Mouse (Mus musculus) olfactory bulb, adult 2 months (tissue): Measurements from ENCODE around the gene Gzf1. TPM values are rescaled to one million over a fixed set of nuclear protein-coding genes. Genes with fewer than 3 reads are reported as not detected.

ENCODE experiments used
- H3K27ac ChIP-seq: fragments of 200-500 bp; 2 replicates; pipeline ENCODE4 v1.5.1; 2012; ENCODE audit warnings: low read depth, low read length; ENCODE audit not compliant: insufficient read depth
- H3K4me1 ChIP-seq: fragments of 200-500 bp; 2 replicates; pipeline ENCODE4 v1.6.1; 2012; ENCODE audit warnings: low read length; ENCODE audit not compliant: control insufficient read depth, insufficient read depth
- H3K4me3 ChIP-seq: fragments of 200-500 bp; 2 replicates; pipeline ENCODE4 v1.5.1; 2012; ENCODE audit warnings: mild to moderate bottlenecking, low read depth, low read length, moderate library complexity; ENCODE audit not compliant: insufficient read depth
- CTCF ChIP-seq: fragments of 200-500 bp; IDR thresholded peaks from 2 replicates; pipeline ENCODE4 v1.5.1; 2012; ENCODE audit warnings: low read depth, mild to moderate bottlenecking, low read length, moderate library complexity; ENCODE audit not compliant: insufficient read depth
- POLR2A ChIP-seq: fragments of 200-500 bp; IDR thresholded peaks from 2 replicates; pipeline ENCODE4 v1.6.1; 2012; ENCODE audit warnings: mild to moderate bottlenecking, low read depth, low read length, moderate library complexity; ENCODE audit not compliant: insufficient read depth
- WGBS: fragments of 180-500 bp; shearing (Covaris S2); methylation state at CpG from one replicate; pipeline ENCODE4 v1.1.7; 2018; 5-methylcytosine and 5-hydroxymethylcytosine counted together
- polyA plus RNA-seq: library from polyadenylated mRNA; stranded (reverse); fragments of >200 nt; gene quantifications from 2 replicates; pipeline ENCODE4 v1.2.4, GENCODE M21; 2012; ENCODE audit warnings: low replicate concordance; ENCODE audit not compliant: missing spikeins, insufficient read depth, insufficient read length

Gzf1 gene
- polyA plus RNA-seq, 1 experiment: not detected

GRCm38 (mm10) chr2:148689444-148690140, 8.8 kb downstream of the Gzf1 start:
- H3K4me1 ChIP-seq: peaks cover 7% of the 10 kb centered on the region
- 92% methylated on average over 6 of the region's 6 CpGs for WGBS
- no peak for TF ChIP-seq POLR2A
- TF ChIP-seq CTCF: no peak
- H3K4me3 ChIP-seq: no peak overlapping the region
- no peak overlapping the region for H3K27ac ChIP-seq

GRCm38 (mm10) chr2:148690291-148690690, 9.5 kb downstream of the Gzf1 start:
- H3K27ac ChIP-seq: no peak overlapping the region
- TF ChIP-seq CTCF: no peak
- TF ChIP-seq POLR2A: no peak
- 80% methylated on average over 3 of the region's 3 CpGs for WGBS

GRCm38 (mm10) chr2:148690781-148691180, 10.0 kb downstream of the Gzf1 start:
- Histone ChIP-seq H3K4me3 (no peak overlapping the region), H3K4me1 (peaks cover 2% of the 10 kb centered on the region; the same call in 1 of the 2 replicates), H3K27ac (no peak overlapping the region; the same call in 1 of the 2 replicates)
- WGBS: 92% methylated on average over 5 of the region's 5 CpGs
- TF ChIP-seq CTCF (no peak), POLR2A (no peak)

More at GRCm38 (mm10) chr2:148690291-148690690, 9.5 kb downstream of the Gzf1 start:
- Histone ChIP-seq H3K4me3 (no peak overlapping the region), H3K4me1 (peaks cover 2% of the 10 kb centered on the region; the same call in 1 of the 2 replicates)

- H3K27ac ChIP-seq: no peak overlapping the region
- WGBS: 56% methylated on average over 5 of the region's 5 CpGs
- TF ChIP-seq CTCF: no peak
- TF ChIP-seq POLR2A: no peak
These were observed 17.7 kb downstream of the Gzf1 start for GRCm38 (mm10) chr2:148698571-148698970.

GRCm38 (mm10) chr2:148706409-148707201, 25.8 kb downstream of the Gzf1 start:
- WGBS: 75% methylated on average over 15 of the region's 15 CpGs
- H3K4me3 ChIP-seq: no peak overlapping the region
- H3K27ac ChIP-seq: no peak overlapping the region; the same call in 1 of the 2 replicates
- peaks cover 9% of the 10 kb centered on the region for H3K4me1 ChIP-seq
- TF ChIP-seq POLR2A: no peak

More at GRCm38 (mm10) chr2:148698571-148698970, 17.7 kb downstream of the Gzf1 start:
- Histone ChIP-seq H3K4me1 (no peaks in the 10 kb centered on the region), H3K4me3 (no peak overlapping the region)

GRCm38 (mm10) chr2:148707202-148707530, 26.3 kb downstream of the Gzf1 start:
- H3K27ac ChIP-seq: no peak overlapping the region; the same call in 1 of the 2 replicates
- TF ChIP-seq POLR2A (no peak), CTCF (no peak)
- 45% methylated on average over 6 of the region's 6 CpGs for WGBS
- peaks cover 9% of the 10 kb centered on the region for H3K4me1 ChIP-seq
- no peak overlapping the region for H3K4me3 ChIP-seq

- Histone ChIP-seq H3K4me3 (no peak overlapping the region), H3K4me1 (peaks cover 21% of the 10 kb centered on the region), H3K27ac (peak overlapping the region; percentile 32; the same call in 1 of the 2 replicates)
- TF ChIP-seq CTCF (no peak), POLR2A (no peak)
- WGBS: 78% methylated on average over 3 of the region's 3 CpGs
These were observed 31.5 kb downstream of the Gzf1 start for GRCm38 (mm10) chr2:148712326-148712725.

GRCm38 (mm10) chr2:148717072-148717471, 36.2 kb downstream of the Gzf1 start:
- H3K27ac ChIP-seq: peak overlapping the region; percentile 97
- TF ChIP-seq CTCF (no peak), POLR2A (no peak)
- H3K4me1 ChIP-seq: peaks cover 17% of the 10 kb centered on the region
- WGBS: 46% methylated on average over 2 of the region's 2 CpGs
- H3K4me3 ChIP-seq: no peak overlapping the region

- TF ChIP-seq POLR2A (no peak), CTCF (no peak)
- no peak overlapping the region for H3K4me3 ChIP-seq
- 60% methylated on average over 2 of the region's 2 CpGs for WGBS
- peaks cover 18% of the 10 kb centered on the region for H3K4me1 ChIP-seq
- peak overlapping the region; percentile 89 for H3K27ac ChIP-seq
These were observed 38.6 kb downstream of the Gzf1 start for GRCm38 (mm10) chr2:148719271-148719995.
